ENCODE assay signal across 8 mouse cellular contexts in the genomic region with DNA sequence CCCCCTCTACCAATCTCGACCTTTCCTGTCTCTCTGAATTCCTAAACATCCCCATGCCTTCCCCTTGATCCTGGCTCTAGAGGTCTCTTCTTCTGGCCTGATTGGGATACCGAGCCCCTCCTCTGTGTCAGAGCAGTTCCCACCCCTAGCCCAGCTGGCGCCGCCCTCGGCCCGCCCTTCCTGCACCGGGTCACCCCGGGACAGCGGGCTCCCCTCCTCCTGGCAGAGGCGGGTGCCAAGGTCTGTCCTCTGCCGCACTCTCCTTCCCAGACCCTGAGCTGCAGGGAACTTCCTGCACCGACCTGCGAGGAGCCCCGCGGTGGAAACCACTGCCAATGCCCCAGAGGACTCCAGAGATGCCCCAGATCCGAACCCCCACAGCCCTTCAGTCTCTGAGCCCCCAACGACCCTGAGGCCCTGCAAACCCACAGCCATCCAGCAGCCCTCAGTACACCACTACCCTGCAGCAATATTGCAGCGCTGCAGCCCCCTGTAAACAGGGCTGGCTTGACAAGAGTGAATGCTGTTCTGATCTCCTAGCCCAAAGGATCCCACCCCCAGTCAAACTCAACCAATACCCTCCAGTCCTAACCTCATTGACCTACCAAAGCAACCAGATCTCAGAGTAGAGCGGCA. TPM values are rescaled to one million over a fixed set of nuclear protein-coding genes. Genes with fewer than 3 reads are reported as not detected.
DNase-seq lines count a peak whose midpoint lies in the region; ATAC-seq lines count a peak whose summit lies in the region.

No protein-coding gene starts in this region.

- peak; percentile 88 to 93 for ATAC-seq in hematopoietic stem cell, adult 5-6 weeks (replicated peaks in 1 of 2; ENCODE audit: insufficient read depth in 1 of 2, low FRiP score in 2 of 2, low TSS enrichment in 1 of 2, low read depth in 1 of 2, poor library complexity in 2 of 2, severe bottlenecking in 2 of 2)

- DNase-seq in Muller cell, postnatal 12 days (ENCODE audit: inconsistent ontology term), result peak; percentile 69
- DNase-seq in cerebellum, adult 18-20 months, result peak; percentile 24 to 32
- peak; percentile 11 to 22 for DNase-seq in frontal cortex, postnatal 36 days (ENCODE audit: low spot score in 2 of 2)
- DNase-seq in layer of hippocampus, postnatal 14 days (ENCODE audit: low spot score in 2 of 2), result peak; percentile 32 to 52
- DNase-seq in lung, postnatal 36 days, result peak; percentile 49
- DNase-seq in skeletal muscle tissue, adult 2 months (ENCODE audit: low read depth, low spot score), result peak; percentile 30
- no peak for DNase-seq in spleen, adult 12 weeks (ENCODE audit: low spot score)

RNA-seq across cellular contexts. Expression of a gene that starts 27.1 kb away (rescaled TPM):
- 1.7 and 3.6 TPM in 2 replicates for total RNA-seq in hematopoietic stem cell, adult 5-6 weeks (2017)
- total RNA-seq in layer of hippocampus, postnatal 14 days (2021), result 10 to 100 TPM; 29.3 to 40.4 TPM
